Mouse (Mus musculus) adrenal gland (tissue): ENCODE results near the gene Pim1.
"Not testable (repeated sequence)": the region's sequence is repeated elsewhere in the genome, so short reads cannot be mapped to it uniquely, and the experiment has no call there.

Source experiments
- intact Hi-C: fragments of 180-260 bp; cut with DNase I; formaldehyde crosslinking; loops from one replicate; pipeline ENCODE4 v1.15.1; 2025

The Pim1 gene

GRCm38 (mm10) chr17:29492269-29493191, 2.0 kb downstream of the Pim1 start:
- intact Hi-C loops, result loop anchor here (1.0 to 5.0 kb wide), 3 partner anchors 35 to 110 kb away; no protein-coding TSS in a partner anchor

DNA sequence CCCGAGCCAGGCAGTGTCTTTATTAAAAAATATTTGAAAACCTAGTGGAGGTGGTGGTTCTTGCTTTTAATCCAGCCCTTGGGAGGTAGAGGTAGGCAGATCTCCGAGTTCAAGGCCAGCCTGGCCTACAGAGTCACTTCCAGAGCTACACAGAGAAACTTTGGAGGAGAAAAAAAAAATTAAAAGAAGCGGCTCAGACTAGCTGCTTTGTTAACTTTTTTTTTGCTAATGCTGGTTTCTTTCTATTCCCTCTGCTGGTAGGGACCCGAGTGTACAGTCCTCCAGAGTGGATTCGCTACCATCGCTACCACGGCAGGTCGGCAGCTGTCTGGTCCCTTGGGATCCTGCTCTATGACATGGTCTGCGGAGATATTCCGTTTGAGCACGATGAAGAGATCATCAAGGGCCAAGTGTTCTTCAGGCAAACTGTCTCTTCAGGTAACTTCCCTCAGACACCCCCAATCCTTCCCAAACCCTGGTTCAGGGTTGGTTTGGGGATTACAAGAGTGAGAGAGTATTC, 3.0 kb downstream of the Pim1 start:
- intact Hi-C loops, result loop anchor here (5.0 kb wide), 2 partner anchors 36 to 111 kb away; no protein-coding TSS in a partner anchor

- intact Hi-C loops, result loop anchor here (5.0 kb wide), 2 partner anchors 37 to 112 kb away; no protein-coding TSS in a partner anchor
These were observed 3.6 kb downstream of the Pim1 start for GRCm38 (mm10) chr17:29494062-29494731.

- intact Hi-C loops, result loop anchor here (5.0 kb wide), 2 partner anchors 37 to 112 kb away; no protein-coding TSS in a partner anchor
These were observed 4.2 kb downstream of the Pim1 start for GRCm38 (mm10) chr17:29494732-29495076.

GRCm38 (mm10) chr17:29496211-29497070, 5.9 kb downstream of the Pim1 start:
- intact Hi-C loops, result no loop called here

DNA sequence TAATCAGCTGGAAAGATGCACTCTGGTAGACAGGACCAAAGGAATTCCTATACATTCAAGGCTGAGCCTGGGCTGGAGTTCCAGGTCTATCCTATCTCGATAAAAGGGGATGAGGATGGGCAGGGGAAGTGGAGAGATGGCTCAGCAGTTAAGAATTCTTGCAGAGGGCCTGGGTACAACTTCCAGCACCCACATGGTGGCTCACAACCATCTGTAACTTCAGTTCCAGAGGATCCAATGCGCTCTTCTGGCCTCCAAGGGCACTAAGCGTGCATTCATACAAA, 6.5 kb downstream of the Pim1 start:
- intact Hi-C loops, result no loop called here

GRCm38 (mm10) chr17:29497481-29497880, 6.9 kb downstream of the Pim1 start:
- intact Hi-C loops, result not testable (repeated sequence)

GRCm38 (mm10) chr17:29498028-29498427, 7.5 kb downstream of the Pim1 start:
- intact Hi-C loops, result no loop called here

GRCm38 (mm10) chr17:29498952-29499351, 8.4 kb downstream of the Pim1 start:
- intact Hi-C loops, result not testable (repeated sequence)

GRCm38 (mm10) chr17:29499511-29499910, 9.0 kb downstream of the Pim1 start:
- intact Hi-C loops, result no loop called here

DNA sequence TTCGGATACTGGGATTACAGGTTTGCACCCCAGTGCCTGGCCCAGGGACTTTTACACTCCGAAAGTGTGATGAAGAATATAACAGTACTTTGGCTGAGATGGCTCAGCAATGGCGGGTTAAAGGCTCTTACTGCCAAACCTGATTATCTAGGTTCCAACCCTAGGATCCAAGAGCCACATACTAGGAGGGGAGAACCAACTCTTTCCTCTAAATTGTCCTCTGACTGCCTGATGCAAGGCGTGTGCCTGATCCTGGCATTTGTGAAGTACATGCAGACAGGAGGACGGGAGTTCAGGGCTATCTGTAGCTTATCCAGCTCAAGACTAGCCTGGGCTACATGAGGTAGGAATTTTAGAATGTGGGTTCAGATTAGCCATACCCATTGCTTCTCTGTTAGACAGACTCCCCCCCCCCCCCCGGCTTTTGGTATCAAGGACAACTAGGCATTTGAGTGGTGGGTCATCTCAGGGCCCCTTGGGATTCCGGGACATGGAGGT, 9.7 kb downstream of the Pim1 start:
- intact Hi-C loops, result loop anchor here (5.0 kb wide), 1 partner anchor 323 kb away; no protein-coding TSS in a partner anchor

DNA sequence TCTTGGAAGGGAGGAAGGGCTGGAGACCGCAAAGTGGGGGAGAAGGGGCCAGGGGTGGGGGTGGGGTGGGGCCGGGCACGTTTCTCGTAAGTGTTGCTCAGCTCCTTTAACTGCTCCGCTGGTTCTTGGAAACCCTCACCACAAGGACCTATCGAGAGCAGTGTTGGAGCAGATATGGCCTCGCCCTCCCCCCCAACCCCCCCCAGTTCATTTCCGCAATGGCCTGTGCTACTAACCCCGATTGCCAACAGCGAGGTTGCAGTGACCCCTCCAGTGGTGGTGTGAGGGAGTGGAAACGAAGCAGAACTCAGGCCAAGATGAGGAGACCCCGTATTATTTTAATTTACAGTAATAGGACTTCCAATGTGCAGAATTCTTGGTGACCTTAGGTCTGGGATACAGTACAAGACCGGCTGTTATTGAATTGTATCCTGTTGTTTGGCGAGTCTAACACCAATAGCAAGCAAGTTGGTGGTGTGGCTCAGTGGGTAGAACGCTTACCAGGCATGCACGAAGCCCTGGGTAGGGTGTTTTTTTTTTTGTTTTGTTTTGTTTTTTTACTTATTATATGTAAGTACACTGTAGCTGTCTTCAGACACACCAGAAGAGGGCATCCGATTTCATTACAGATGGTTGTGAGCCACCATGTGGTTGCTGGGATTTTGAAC, 10.4 kb downstream of the Pim1 start:
- intact Hi-C loops, result loop anchor here (5.0 kb wide), 1 partner anchor 324 kb away; no protein-coding TSS in a partner anchor

DNA sequence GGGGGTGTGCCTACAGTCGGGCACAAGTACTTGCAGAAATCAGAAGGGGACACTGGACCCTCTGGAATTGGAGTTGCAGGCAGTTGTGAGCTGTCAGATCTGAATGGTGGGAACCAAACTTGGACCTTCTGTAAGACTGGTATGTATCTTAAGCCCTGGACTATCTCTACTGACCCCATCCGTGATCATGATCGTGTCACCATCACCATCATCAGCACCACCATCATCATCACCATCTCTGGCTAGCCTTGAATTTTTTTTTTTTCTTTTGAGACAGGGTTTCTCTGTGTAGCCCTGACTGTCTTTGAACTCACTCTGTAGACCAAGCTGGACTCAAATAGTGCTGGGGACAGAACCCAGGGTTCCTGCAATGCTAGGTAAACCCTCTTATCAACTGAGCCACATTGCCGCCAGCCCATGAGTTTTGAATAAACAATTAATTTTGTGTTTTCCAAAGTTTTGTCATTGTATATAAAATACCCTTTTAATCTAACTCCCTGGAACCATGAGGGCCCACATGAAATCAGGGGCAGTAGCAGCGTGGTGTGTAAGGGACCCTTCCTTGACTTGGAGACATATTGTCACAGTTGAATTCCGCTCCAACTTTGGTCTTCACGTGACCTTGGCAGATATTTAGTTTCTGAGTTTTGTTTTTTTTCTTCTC, 11.6 kb downstream of the Pim1 start:
- intact Hi-C loops, result loop anchor here (5.0 kb wide), 1 partner anchor 325 kb away; no protein-coding TSS in a partner anchor

DNA sequence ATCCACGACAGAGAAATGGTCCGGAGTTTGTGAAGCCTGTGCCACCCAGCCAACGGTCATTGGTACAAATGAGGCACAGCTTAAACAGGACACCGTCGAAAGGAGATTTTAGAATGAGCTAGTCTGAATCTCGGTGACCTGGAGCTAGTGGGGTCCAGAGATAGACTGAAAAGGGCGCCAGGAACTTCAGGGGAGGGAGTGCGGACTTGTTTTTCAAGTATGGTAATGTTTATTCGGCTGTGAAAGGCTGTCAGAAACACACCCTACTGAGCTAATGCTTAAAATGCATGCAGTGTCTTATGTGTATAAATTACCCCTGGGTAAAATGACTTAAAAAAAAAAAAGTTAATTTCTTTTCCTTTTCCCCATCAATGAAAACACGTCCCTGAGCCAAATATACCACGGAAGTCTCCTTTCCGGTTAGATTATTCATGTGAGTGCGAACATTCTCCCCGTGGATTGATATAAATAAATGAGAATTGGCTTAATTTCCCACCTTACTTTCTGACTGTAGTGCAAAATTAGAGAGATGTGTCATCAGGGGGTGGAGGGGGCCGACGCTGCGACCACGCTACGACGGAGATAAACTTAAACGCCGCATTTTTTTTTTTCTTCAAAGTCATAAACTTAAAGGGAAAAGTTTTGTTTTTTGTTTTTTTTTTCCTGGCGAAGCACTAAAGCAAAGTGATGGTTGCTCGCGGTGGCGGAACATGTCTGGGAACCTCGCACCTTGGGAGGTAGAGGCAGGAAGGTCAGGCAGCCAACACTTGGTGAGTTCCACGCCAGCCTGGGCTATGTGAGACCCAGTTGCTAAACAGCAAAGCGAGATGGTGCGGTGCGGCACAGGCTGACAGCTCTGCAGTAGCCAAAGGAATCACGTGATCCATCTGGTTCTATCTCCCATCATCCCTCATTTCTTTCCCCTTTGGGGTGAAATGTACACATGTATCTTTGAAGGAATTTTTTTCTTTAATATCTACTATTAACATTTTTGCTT, 12.4 kb downstream of the Pim1 start:
- intact Hi-C loops, result loop anchor here (5.0 kb wide), 1 partner anchor 326 kb away; no protein-coding TSS in a partner anchor

DNA sequence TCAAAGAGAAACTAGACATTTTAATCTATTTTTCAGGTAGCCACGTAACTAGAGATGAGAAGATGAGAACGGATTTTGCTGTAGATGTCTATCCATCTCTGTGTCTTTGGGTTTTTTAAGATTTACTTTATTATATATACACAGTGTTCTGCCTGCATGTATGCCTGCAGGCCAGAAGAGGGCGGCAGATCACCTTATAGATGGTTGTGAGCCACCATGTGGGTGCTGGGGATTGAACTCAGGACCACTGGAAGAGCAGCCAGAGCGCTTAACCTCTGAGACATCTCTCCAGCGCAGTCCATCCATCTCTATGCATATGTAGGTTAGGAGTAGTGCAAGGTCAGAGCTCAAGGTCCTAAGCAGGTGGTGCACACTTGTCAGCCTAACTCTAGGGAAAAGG, 13.1 kb downstream of the Pim1 start:
- intact Hi-C loops, result loop anchor here (5.0 kb wide), 1 partner anchor 326 kb away; no protein-coding TSS in a partner anchor

- intact Hi-C loops, result no loop called here
These were observed 18.5 kb downstream of the Pim1 start for GRCm38 (mm10) chr17:29508927-29509608.

DNA sequence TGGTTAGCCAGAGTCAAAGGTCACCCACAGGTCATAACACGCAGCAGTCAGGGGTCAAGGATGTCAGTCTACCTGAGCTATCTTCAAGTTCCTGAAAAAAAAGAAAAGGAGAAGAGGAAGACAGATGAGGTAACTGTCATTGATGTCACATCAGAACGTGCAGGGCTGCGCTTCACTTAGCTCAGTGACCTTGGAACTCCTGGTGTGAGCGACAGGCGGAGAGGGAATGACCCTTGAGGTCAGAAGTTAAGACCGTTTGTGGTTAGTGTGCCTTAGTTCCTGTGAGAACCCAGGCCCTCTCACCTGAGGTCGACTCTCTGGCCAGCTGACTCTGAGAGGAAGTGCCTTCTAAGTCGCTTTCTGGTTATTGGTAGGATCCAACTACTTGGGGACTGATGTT, 20.1 kb downstream of the Pim1 start:
- intact Hi-C loops, result loop anchor here (5.0 kb wide), 2 partner anchors 113 to 243 kb away; partner anchors contain the start of gene BC004004
